Mouse (Mus musculus) spleen, postnatal 10 days (tissue): Measurements from ENCODE around the gene Cyp4a32.
A peak's percentile ranks its signal among the peaks of the same experiment; 100 is the strongest.
"Not testable (repeated sequence)": the region's sequence is repeated elsewhere in the genome, so short reads cannot be mapped to it uniquely, and the experiment has no call there.

Experiments used
- DNase-seq, 2 experiments: peaks; one replicate each; pipeline ENCODE4 v3.0.0; 2021 to 2022; ENCODE audit warnings: low spot score in 2 of 2

Gene Cyp4a32

DNA sequence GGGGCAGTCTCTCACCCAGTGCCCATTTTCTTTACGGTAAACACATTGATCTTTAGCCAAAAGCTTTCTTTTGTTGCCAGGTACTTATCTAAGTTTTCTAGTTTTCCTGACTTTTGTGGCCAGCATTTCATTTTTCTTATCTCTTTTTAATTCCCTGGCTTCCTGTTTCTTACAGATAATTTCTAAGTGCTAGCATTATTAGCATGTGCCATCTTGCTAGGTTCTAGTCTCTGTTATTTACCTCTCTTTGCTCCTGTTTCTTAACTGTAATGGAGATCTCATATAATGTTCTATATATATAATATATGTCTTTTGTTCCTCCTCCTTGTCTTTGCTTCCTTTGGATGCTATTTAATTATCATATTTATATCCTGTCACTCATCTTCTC, 55.8 kb downstream of the Cyp4a32 start:
- DNase-seq, result not testable (repeated sequence)

DNA sequence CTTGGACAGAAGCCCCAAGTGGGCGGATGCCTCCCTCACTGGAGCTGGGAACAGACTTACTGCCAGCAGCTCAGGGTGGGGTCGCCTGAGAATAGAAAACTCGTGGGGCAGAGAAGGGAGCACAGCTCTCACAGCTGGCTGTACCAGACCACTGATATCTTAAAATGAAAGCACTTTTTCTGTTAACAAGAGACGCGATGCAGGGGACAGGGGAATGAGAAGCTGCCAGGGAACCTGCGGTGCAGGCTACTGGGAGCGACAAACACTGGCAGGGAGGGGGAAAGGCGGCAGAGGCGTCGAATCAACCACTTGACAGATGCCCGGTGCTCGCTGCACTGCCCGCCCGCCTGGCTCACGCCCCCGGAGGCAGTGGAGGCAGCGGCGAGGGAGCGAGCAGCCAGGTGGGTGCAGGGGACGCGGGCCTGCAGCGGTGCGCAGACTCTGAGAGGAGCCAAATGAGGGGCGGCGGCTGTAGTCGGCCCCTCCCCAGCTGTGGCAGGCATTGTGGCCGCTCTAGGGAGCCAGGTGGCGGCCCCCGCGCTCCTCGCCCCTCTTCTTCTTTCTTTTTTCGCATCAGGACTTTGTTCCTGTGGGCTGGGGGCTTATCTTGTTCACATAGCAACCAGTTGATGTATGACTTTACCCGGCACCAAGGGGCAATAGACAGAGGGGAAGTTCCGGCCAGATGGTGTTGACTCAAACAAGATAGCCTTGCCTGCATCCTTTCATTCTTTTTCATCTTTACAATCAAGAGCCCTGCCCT, 56.5 kb downstream of the Cyp4a32 start:
- DNase-seq, result peak; percentile 18 to 37

DNA sequence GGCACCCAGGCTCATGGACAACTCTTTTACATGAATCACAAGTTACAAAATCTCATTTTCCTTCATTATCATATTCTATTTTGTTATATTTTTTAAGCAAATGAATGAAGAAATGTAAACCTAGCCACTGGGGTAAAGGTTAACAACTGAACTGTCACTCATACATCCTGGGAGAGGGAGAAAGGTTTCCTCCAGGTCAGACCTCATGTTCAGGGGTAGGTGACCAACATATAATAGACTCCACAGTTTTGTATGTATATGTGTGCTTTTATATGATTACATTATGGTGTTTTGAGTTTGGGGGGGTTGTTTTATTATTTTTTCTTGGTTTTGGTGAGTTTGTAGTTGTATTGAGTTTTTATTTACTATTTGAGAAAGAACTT, 57.1 kb downstream of the Cyp4a32 start:
- DNase-seq, result no peak

DNA sequence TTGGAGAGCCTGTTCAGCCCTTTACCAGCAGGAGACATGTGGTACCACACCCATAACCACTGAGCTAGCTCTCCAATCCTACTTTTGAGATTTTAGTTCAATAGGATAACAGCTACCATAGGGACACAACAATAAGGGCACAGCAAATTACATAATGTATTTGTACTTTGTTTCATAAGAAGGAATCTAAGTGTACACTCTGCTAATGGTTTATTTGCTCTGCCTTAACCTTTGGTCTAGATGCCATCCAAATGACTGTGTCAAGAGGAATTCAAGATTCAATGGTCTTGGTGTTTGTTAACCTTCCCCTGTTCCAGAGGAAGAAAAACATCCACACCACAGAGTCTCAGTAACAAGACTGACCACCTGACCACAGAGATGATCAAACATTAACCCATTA, 58.4 kb downstream of the Cyp4a32 start:
- no peak for DNase-seq
